Mouse (Mus musculus) embryonic facial prominence, embryonic 15.5 days (tissue): ENCODE results near the gene Gdf1. TPM values are rescaled to one million over a fixed set of nuclear protein-coding genes. Genes with fewer than 3 reads are reported as not detected.

Experiments used
- ATAC-seq: fragments of 200-750 bp; cut with Nextera tagmentation; 2 replicates; pipeline ENCODE4 v1.8.0; 2017; ENCODE audit warnings: low read depth, moderate TSS enrichment; ENCODE audit not compliant: insufficient number of reproducible peaks, low FRiP score, low TSS enrichment
- H3K27ac ChIP-seq: fragments of 300-500 bp; sonication (generic); replicated peaks from 2 replicates; pipeline ENCODE4 v1.5.1; 2015; ENCODE audit warnings: mild to moderate bottlenecking, inconsistent platforms
- H3K27me3 ChIP-seq: fragments of 300-500 bp; sonication (generic); 2 replicates; pipeline ENCODE4 v1.6.1; 2015; ENCODE audit warnings: inconsistent platforms
- H3K36me3 ChIP-seq: fragments of 300-500 bp; sonication (generic); 2 replicates; pipeline ENCODE4 v1.6.1; 2015; ENCODE audit warnings: mild to moderate bottlenecking, inconsistent platforms
- H3K4me1 ChIP-seq: fragments of 300-500 bp; sonication (generic); 2 replicates; pipeline ENCODE4 v1.6.1; 2015; ENCODE audit warnings: inconsistent platforms
- H3K4me2 ChIP-seq: fragments of 300-500 bp; sonication (generic); replicated peaks from 2 replicates; pipeline ENCODE4 v1.6.1; 2015; ENCODE audit warnings: mild to moderate bottlenecking, inconsistent platforms
- H3K4me3 ChIP-seq: fragments of 300-500 bp; sonication (generic); replicated peaks from 2 replicates; pipeline ENCODE4 v1.5.1; 2015; ENCODE audit warnings: mild to moderate bottlenecking, inconsistent platforms
- H3K9ac ChIP-seq: fragments of 300-500 bp; sonication (generic); 2 replicates; pipeline ENCODE4 v1.6.1; 2015; ENCODE audit warnings: inconsistent platforms
- H3K9me3 ChIP-seq: fragments of 300-500 bp; sonication (generic); replicated peaks from 2 replicates; pipeline ENCODE4 v1.6.1; 2016; ENCODE audit warnings: inconsistent platforms
- WGBS: fragments of 180-500 bp; shearing (Covaris S2); methylation state at CpG from one replicate; pipeline ENCODE4 v1.1.7; 2015; 5-methylcytosine and 5-hydroxymethylcytosine counted together
- polyA plus RNA-seq: library from polyadenylated mRNA; unstranded; fragments of >200 nt; fragmentation: Nextera tagmentation; extraction: Ambion mirVana; gene quantifications from 2 replicates; pipeline ENCODE4 v1.2.1, GENCODE M21; 2015

Gdf1 gene
- polyA plus RNA-seq, 1 experiment from 2014 or later, result 2.6 TPM

DNA sequence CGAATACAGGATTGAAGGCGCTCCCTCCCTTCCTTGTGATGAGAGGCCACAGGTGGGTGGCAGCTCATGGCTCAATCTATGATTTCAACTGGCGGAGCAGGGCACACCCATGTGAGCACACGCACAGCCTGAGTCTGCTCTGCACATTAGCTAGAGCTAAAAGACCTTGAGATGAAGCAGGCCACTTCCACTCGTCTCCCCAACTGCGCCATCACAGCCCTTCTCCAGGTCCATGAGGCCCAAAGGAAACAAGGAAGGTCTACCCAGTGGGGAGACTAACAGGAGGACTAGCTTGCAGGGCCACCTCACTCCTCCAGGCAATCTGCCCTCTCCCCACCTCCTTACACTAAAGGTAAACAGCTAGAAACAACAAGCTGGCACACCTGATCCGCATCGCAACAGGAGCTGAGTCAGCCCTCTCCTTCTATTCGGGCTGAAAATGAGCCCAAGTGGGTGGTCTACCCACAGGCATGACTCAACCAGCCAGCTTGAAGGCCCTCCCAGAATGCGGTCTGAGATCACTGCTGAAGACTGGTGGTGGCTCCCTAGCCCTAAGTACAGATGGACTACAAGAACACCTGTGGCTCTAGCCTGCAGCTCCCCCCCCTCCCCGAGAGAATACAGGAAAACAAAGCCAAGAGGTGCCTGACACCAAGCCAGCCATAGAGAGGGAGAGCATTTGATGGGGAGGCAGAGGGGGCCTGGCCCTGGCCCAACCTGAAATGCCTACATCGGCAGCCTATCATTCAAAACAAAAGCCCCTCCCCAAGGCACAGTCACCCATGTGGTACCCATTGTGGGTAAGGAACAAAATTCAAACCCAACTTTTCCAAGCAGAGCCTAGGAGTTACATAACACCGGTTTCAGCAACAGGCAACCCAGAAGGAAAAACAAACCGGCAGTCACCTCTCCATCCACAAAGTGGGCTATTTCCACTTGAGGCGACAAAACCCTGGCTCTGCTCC, 21.7 kb downstream of the Gdf1 start:
- H3K9me3 ChIP-seq, result no peaks in the 10 kb centered on the region
- H3K27ac ChIP-seq, result peak overlapping the region; percentile 65
- peaks cover 58% of the 10 kb centered on the region for H3K4me1 ChIP-seq
- ATAC-seq, result no peak
- peaks cover 9% of the 10 kb centered on the region; the same call in 1 of the 2 replicates for H3K36me3 ChIP-seq
- peak overlapping the region; percentile 98 for H3K4me2 ChIP-seq
- peak overlapping the region; percentile 99 for H3K4me3 ChIP-seq
- peak overlapping the region; percentile 94 for H3K9ac ChIP-seq
- H3K27me3 ChIP-seq, result no peaks in the 10 kb centered on the region
- 31% methylated on average over 15 of the region's 15 CpGs for WGBS

DNA sequence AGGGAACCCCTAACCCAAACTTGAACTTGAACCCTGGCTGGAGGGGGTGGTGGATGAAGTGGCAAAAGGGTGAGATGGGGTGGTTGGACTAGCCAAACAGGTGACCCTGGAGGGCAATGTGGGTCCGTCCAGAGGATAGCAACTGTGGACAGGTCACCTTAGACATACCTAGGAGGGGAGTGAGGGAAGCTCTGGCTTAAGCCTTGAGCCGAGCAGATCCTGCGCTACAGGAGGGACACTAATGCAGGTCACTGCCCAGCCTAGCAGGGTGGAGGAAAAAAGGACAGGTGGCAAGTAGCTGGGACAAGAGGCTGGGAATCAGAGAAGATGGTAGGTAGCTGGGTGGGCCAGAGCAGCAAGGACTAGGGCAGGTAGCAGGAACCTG, 22.4 kb downstream of the Gdf1 start:
- WGBS, result 16% methylated on average over 3 of the region's 3 CpGs
- no peak for ATAC-seq
- Histone ChIP-seq H3K36me3 (peaks cover 9% of the 10 kb centered on the region; the same call in 1 of the 2 replicates), H3K9me3 (no peaks in the 10 kb centered on the region), H3K4me1 (peaks cover 58% of the 10 kb centered on the region), H3K4me3 (peak overlapping the region; percentile 99), H3K27me3 (no peaks in the 10 kb centered on the region), H3K4me2 (peak overlapping the region; percentile 98), H3K9ac (peak overlapping the region; percentile 94), H3K27ac (peak overlapping the region; percentile 63)

DNA sequence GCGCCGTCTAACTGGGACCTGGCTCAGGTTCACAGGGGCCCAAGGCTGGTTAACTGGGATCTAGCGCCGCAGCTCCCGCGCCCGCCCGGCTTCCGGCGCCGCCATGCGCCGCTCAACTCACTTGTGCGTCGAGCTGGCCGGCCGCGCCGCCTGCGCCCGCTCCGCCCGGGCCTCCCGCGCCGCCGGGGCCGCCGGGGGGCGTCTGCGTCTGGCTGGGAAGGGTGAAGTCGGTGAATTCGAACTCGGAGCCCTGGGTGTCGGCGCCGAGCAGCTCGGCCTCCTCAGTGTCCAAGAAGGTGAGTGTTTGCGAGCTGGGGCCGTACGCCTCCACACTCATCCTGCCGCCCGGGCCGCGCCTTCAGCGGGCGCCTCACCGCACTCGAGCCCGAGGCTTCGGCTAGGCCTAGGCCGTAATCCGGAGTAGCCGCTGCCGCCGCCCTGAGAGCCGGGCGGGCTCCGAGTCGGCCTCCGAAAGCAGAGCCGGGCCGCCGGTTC, 23.1 kb downstream of the Gdf1 start:
- Histone ChIP-seq H3K9ac (peak overlapping the region; percentile 94), H3K4me2 (peak overlapping the region; percentile 98), H3K27me3 (no peaks in the 10 kb centered on the region), H3K4me3 (peak overlapping the region; percentile 99), H3K36me3 (peaks cover 9% of the 10 kb centered on the region; the same call in 1 of the 2 replicates), H3K9me3 (no peaks in the 10 kb centered on the region), H3K27ac (peak overlapping the region; percentile 91), H3K4me1 (peaks cover 58% of the 10 kb centered on the region)
- peak; percentile 57; the same call in 1 of the 2 replicates for ATAC-seq
- WGBS, result under 1% methylated on average over 64 of the region's 64 CpGs

DNA sequence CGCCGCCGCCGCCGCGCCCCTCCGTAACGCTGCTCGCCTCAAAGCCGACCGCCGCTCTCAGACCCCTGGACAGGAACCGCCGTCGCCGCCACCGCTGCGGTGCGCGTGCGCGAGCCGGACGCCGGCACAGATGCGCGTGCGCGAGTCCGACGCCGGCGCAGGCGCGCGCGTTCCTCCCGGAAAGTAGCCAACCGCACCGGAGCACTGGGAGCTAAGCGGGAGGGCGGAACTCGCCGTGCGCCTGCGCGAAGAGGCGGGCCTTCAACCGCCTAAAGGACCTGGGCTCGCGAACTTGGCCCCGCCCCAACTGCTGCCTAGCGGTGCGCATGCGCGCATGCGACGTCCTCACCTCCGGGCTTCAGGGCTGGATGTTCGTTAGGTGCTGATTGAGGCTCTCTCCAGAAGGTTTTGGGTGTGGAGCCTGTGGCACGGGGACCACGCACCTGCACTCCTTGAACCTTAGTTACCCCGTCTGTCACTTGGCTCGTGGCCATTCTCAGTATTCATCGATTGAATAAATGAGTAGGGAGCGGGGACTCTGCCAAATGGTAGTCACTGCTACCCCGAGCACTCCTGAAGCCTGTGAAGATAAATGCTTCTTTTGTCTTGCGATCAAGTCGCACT, 23.7 kb downstream of the Gdf1 start, which contains the start of gene Upf1:
Gene Upf1 (minus strand): TSS at position 85 of the 624 bp plus-strand sequence.
- Histone ChIP-seq H3K9me3 (no peaks in the 10 kb centered on the region), H3K4me1 (peaks cover 53% of the 10 kb centered on the region), H3K27ac (peak within 1 kb of the TSS; percentile 91), H3K27me3 (no peaks in the 10 kb centered on the region), H3K36me3 (peaks cover 9% of the 10 kb centered on the region; the same call in 1 of the 2 replicates), H3K9ac (peak within 1 kb of the TSS; percentile 94), H3K4me2 (peak within 1 kb of the TSS; percentile 98), H3K4me3 (peak within 1 kb of the TSS; percentile 99)
- WGBS, result under 1% methylated on average over 63 of the region's 69 CpGs
- peak; percentile 91 for ATAC-seq

DNA sequence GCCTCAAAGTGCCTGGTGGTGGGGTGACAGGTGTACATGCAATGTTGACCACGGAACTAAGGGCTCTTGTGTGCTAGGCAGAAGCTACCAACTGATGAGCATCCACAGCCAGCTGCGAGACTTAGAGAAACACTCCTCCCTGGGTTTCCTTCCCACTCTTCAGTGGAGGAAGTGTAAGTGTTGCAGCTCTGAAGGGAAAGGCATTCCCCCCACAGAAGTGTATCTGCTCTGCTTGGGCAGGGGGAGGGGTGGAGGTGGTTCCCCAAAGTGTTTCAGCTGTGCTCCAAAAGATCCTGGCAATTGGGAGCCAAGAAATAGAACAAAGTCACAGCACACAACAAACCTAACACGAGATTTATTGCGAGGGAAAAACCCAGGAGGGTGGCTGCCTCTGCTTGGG, 24.4 kb downstream of the Gdf1 start:
- peaks cover 46% of the 10 kb centered on the region for H3K4me1 ChIP-seq
- WGBS, result 60% methylated on average over 4 of the region's 4 CpGs
- H3K4me2 ChIP-seq, result peak overlapping the region; percentile 98
- peak overlapping the region; percentile 79 for H3K27ac ChIP-seq
- peaks cover 7% of the 10 kb centered on the region; the same call in 1 of the 2 replicates for H3K36me3 ChIP-seq
- H3K4me3 ChIP-seq, result peak overlapping the region; percentile 99
- no peaks in the 10 kb centered on the region for H3K9me3 ChIP-seq
- peak overlapping the region; percentile 39; the same call in 1 of the 2 replicates for H3K9ac ChIP-seq
- no peaks in the 10 kb centered on the region for H3K27me3 ChIP-seq
- no peak for ATAC-seq

DNA sequence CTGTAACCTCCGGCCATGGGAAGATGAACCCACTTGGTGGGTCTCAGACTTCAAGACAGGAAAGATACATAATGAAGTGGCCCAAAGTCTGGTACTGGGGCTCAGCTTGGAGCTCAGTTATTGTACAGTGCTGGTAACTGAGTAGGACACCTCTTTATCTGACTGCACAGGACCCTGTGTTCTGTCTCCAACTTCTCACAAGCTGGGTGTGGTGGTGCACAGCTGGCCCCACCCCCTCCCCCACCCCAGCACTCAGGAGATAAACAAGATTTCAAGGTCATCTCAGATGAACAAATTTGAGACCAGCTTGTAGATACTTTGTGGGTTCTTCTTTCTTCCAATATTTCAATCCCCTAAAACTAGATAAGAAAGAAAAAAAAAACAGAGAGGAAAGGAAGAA, 26.5 kb downstream of the Gdf1 start:
- Histone ChIP-seq H3K4me3 (no peak overlapping the region), H3K4me1 (peaks cover 25% of the 10 kb centered on the region), H3K27ac (no peak overlapping the region), H3K9me3 (no peaks in the 10 kb centered on the region), H3K4me2 (no peak overlapping the region), H3K36me3 (no peaks in the 10 kb centered on the region), H3K27me3 (no peaks in the 10 kb centered on the region), H3K9ac (no peak overlapping the region)
- ATAC-seq, result no peak
- 83% methylated on average over 1 of the region's 1 CpGs for WGBS

DNA sequence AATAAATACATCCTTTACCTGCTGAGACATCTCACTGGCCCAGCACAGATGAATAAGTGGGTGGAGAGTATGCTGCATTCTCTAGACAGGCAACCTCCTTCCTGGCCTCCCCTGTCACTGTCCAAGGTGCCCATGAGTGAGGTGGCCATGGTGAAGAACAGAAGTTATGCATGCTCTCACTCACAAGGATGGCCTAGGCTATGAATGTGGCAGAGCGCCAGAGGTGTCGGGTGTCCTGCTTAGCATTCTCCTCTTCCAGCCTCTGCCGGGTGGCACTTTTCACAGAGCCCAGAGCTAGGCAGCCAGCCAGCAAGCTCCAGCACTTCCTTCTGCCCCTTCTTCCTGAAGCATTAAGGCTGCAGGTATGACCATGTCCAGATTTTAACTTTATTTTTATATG, 29.8 kb downstream of the Gdf1 start:
- no peak overlapping the region for H3K27ac ChIP-seq
- H3K4me1 ChIP-seq, result peaks cover 5% of the 10 kb centered on the region; the same call in 1 of the 2 replicates
- WGBS, result 36% methylated on average over 3 of the region's 3 CpGs
- H3K27me3 ChIP-seq, result peaks cover 4% of the 10 kb centered on the region; the same call in 1 of the 2 replicates
- H3K9me3 ChIP-seq, result no peaks in the 10 kb centered on the region
- no peak overlapping the region for H3K9ac ChIP-seq
- no peaks in the 10 kb centered on the region for H3K36me3 ChIP-seq
- H3K4me2 ChIP-seq, result no peak overlapping the region
- ATAC-seq, result 0 out of 2 replicates have a peak, but pooled peaks have one; percentile 36
- no peak overlapping the region for H3K4me3 ChIP-seq

DNA sequence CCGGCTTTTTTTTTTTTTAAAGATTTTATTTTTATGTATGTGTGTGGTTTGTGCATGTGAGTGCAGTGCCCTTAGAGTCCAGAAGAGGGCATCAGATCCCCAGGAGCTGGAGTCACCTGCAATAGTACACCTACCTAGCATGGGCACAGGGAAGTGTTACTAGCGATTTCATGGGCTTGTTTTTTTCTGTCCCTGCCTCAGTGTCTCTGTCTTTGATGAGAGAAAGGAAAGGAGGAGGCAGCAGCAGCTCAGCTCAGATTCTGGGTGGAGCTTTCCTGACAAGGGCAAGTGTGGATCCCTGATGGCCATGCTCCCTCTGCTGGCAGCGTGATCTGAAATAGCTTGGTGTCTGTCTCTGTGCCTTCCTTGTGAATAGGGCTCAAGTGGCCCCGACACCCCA, 31.2 kb downstream of the Gdf1 start:
- Histone ChIP-seq H3K4me3 (no peak overlapping the region), H3K4me1 (peaks cover 4% of the 10 kb centered on the region; the same call in 1 of the 2 replicates), H3K27ac (no peak overlapping the region), H3K4me2 (no peak overlapping the region), H3K9me3 (no peaks in the 10 kb centered on the region), H3K9ac (no peak overlapping the region), H3K36me3 (no peaks in the 10 kb centered on the region), H3K27me3 (peaks cover 4% of the 10 kb centered on the region; the same call in 1 of the 2 replicates)
- ATAC-seq, result no peak
- 55% methylated on average over 4 of the region's 4 CpGs for WGBS

DNA sequence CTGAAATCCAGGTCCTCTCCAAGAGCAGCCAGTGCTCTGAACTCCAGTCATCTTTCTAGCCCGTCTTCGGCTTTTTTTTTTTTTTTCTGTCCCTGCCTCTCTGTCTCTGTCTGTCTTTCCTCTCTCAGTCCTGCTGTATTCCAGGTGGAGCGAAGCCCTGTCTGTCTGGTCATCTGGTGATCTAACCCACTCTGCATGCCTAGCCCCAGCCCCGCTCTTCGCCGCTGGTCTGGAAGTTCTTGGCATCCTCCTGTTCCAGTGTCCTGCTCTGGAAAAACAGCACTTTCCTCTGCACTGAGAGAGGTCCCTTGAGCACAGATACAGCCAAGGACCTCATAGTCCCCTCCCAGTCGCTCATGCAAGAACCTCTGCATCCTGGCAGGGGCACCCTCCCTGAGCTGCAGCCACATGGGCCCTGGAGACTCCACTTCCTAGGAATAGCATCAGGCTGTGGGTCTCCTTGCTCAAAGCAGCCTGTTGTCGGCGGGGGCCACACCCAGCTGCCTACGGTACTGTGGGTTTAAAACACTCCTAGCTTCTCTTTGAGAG, 31.9 kb downstream of the Gdf1 start:
- 70% methylated on average over 10 of the region's 10 CpGs for WGBS
- no peaks in the 10 kb centered on the region for H3K9me3 ChIP-seq
- 0 out of 2 replicates have a peak overlapping the region, but pooled peaks have one; percentile 30 for H3K27ac ChIP-seq
- no peaks in the 10 kb centered on the region for H3K36me3 ChIP-seq
- no peak overlapping the region for H3K9ac ChIP-seq
- ATAC-seq, result no peak
- H3K27me3 ChIP-seq, result peaks cover 4% of the 10 kb centered on the region; the same call in 1 of the 2 replicates
- H3K4me1 ChIP-seq, result peaks cover 4% of the 10 kb centered on the region; the same call in 1 of the 2 replicates
- no peak overlapping the region for H3K4me2 ChIP-seq
- H3K4me3 ChIP-seq, result no peak overlapping the region

DNA sequence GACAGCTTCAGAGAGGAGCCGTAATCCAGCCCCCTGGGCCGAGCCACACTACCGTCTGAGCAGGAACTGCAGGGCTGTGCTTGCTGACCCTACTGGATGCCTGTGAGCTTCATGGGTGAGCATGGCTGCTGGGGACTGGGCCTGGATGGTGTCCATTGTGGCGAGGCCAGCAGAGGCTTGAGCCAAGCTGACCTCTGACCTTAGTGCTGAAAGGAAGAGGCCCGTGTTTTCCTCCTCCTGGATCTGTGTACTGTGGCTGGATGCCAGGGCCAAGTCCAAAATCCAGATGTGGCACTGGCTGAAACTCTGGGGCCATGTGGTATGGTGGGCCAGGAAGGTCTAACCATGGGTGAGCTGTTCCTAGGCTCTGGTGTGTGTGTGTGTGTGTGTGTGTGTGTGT, 34.4 kb downstream of the Gdf1 start:
- H3K36me3 ChIP-seq, result no peaks in the 10 kb centered on the region
- no peak overlapping the region for H3K9ac ChIP-seq
- no peak overlapping the region for H3K4me3 ChIP-seq
- H3K4me1 ChIP-seq, result peaks cover 4% of the 10 kb centered on the region; the same call in 1 of the 2 replicates
- no peak for ATAC-seq
- H3K27ac ChIP-seq, result no peak overlapping the region
- no peak overlapping the region for H3K4me2 ChIP-seq
- peaks cover 4% of the 10 kb centered on the region; the same call in 1 of the 2 replicates for H3K27me3 ChIP-seq
- no peaks in the 10 kb centered on the region for H3K9me3 ChIP-seq
- WGBS, result 19% methylated on average over 5 of the region's 5 CpGs
